Mouse (Mus musculus) kidney, adult 2 months (tissue): ENCODE measurements around the gene Prkce.

ENCODE experiments used
- CTCF ChIP-seq: fragments of 200-500 bp; conservative IDR thresholded peaks from 2 replicates; pipeline ENCODE4 v1.5.1; 2011; ENCODE audit warnings: low read depth, mild to moderate bottlenecking, control low read depth, low read length, moderate library complexity, mixed read lengths; ENCODE audit not compliant: insufficient read depth, insufficient read length
- POLR2A ChIP-seq: fragments of 200-500 bp; IDR thresholded peaks from one replicate; pipeline ENCODE4 v1.6.1; 2011; ENCODE audit warnings: low read depth, low read length, control low read depth

GRCm38 (mm10) chr17:86484087-86484737, 316.6 kb downstream of the Prkce start:
- TF ChIP-seq CTCF (peak; percentile 84), POLR2A (no peak)
